Mouse (Mus musculus) liver, embryonic 13.5 days (tissue): ENCODE results near the gene Tnfrsf12a. TPM values are rescaled to one million over a fixed set of nuclear protein-coding genes. Genes with fewer than 3 reads are reported as not detected.
A peak's percentile ranks its signal among the peaks of the same experiment; 100 is the strongest.

ENCODE experiments used
- ATAC-seq: fragments of 200-750 bp; cut with Nextera tagmentation; 2 replicates; pipeline ENCODE4 v1.8.0; 2017; ENCODE audit warnings: low read depth, mild to moderate bottlenecking, moderate number of reproducible peaks, moderate library complexity
- DNase-seq: peaks from one replicate; pipeline ENCODE4 v3.0.0; 2022
- H3K27ac ChIP-seq: fragments of 300-500 bp; sonication (generic); 2 replicates; pipeline ENCODE4 v1.5.1; 2015; ENCODE audit warnings: moderate library complexity, mild to moderate bottlenecking, inconsistent platforms
- H3K27me3 ChIP-seq: fragments of 300-500 bp; sonication (generic); 2 replicates; pipeline ENCODE4 v1.6.1; 2015; ENCODE audit warnings: mild to moderate bottlenecking, inconsistent platforms
- H3K36me3 ChIP-seq: fragments of 300-500 bp; sonication (generic); 2 replicates; pipeline ENCODE4 v1.6.1; 2015; ENCODE audit warnings: mild to moderate bottlenecking, inconsistent platforms
- H3K4me1 ChIP-seq: fragments of 300-500 bp; sonication (generic); replicated peaks from 2 replicates; pipeline ENCODE4 v1.6.1; 2015; ENCODE audit warnings: inconsistent platforms
- H3K4me2 ChIP-seq: fragments of 300-500 bp; sonication (generic); 2 replicates; pipeline ENCODE4 v1.6.1; 2015; ENCODE audit warnings: inconsistent platforms, mild to moderate bottlenecking, moderate library complexity
- H3K4me3 ChIP-seq: fragments of 300-500 bp; sonication (generic); replicated peaks from 2 replicates; pipeline ENCODE4 v1.5.1; 2015; ENCODE audit warnings: mild to moderate bottlenecking, inconsistent platforms
- H3K9ac ChIP-seq: fragments of 300-500 bp; sonication (generic); 2 replicates; pipeline ENCODE4 v1.6.1; 2015; ENCODE audit warnings: mild to moderate bottlenecking, inconsistent platforms
- H3K9me3 ChIP-seq: fragments of 300-500 bp; sonication (generic); replicated peaks from 2 replicates; pipeline ENCODE4 v1.6.1; 2016; ENCODE audit warnings: inconsistent platforms
- WGBS: fragments of 180-500 bp; shearing (Covaris S2); methylation state at CpG from one replicate; pipeline ENCODE4 v1.1.7; 2015; ENCODE audit not compliant: insufficient replicate concordance; 5-methylcytosine and 5-hydroxymethylcytosine counted together
- polyA plus RNA-seq: library from polyadenylated mRNA; unstranded; fragments of >200 nt; fragmentation: Nextera tagmentation; extraction: Ambion mirVana; gene quantifications from 2 replicates; pipeline ENCODE4 v1.2.1, GENCODE M21; 2015

Tnfrsf12a gene
- 6.2 and 6.7 TPM in 2 replicates for polyA plus RNA-seq

DNA sequence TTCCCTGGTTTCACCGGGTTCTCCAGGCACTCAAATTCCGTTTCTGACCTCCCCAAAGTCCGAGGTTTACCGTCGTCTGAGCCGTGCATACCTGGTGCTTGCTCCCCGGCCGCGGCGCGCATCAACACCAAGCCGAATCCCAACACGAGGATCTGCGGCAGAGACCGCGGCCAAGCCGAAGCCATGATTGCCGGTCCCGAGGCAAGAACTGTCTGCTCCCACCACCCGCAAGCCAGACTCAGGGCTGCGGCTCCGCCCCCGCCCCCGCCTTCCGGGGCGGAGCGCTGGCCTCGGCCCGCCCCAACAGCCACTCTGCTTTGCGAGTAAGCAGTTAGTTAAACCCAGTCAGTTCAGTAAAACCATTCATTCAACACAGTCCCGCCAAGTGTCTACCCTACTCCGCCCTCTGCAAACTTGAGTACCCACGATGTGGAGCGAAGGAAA lies at the start of gene Tnfrsf12a:
Tnfrsf12a (minus strand) TSS at position 233 of the 444 bp plus-strand sequence.
- no peaks in the 10 kb centered on the region for H3K9me3 ChIP-seq
- H3K9ac ChIP-seq: peak within 1 kb of the TSS; percentile 67
- WGBS: under 1% methylated on average over 34 of the region's 34 CpGs
- peaks cover 58% of the 10 kb centered on the region for H3K4me1 ChIP-seq
- peaks cover 79% of the 10 kb centered on the region for H3K27me3 ChIP-seq
- peak within 1 kb of the TSS; percentile 63 for H3K4me3 ChIP-seq
- DNase-seq (peak; percentile 76), ATAC-seq (peak; percentile 26)
- no peaks in the 10 kb centered on the region for H3K36me3 ChIP-seq
- peak within 1 kb of the TSS; percentile 89 for H3K4me2 ChIP-seq
- H3K27ac ChIP-seq: no peak within 1 kb of the TSS

DNA sequence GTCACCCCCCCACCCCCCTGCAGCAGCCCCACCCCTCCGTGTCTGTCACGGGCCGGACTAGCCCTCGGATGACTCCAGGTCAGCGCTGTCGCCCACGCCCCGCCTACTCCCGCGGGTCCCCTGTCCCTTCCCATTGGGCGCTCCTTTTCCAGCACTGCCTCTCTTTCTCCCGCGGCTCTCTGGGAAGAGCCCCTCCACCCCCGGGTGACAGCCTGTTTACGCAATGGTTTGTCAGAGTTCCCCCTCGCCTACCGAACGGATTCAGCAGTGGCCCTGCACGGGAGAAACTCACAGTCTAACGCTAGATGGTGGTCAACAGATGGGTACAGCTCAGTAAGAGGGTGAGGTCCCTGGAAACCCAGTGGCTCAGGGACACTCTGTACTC lies 49.5 kb upstream of the Tnfrsf12a start:
- H3K27ac ChIP-seq: peak overlapping the region; percentile 91
- H3K9ac ChIP-seq: peak overlapping the region; percentile 93
- H3K36me3 ChIP-seq: no peaks in the 10 kb centered on the region
- H3K4me3 ChIP-seq: peak overlapping the region; percentile 88
- ATAC-seq: peak; percentile 84
- no peaks in the 10 kb centered on the region for H3K27me3 ChIP-seq
- WGBS: under 1% methylated on average over 20 of the region's 20 CpGs
- peak; percentile 72 for DNase-seq
- H3K4me2 ChIP-seq: peak overlapping the region; percentile 88
- H3K9me3 ChIP-seq: no peaks in the 10 kb centered on the region
- peaks cover 29% of the 10 kb centered on the region for H3K4me1 ChIP-seq

DNA sequence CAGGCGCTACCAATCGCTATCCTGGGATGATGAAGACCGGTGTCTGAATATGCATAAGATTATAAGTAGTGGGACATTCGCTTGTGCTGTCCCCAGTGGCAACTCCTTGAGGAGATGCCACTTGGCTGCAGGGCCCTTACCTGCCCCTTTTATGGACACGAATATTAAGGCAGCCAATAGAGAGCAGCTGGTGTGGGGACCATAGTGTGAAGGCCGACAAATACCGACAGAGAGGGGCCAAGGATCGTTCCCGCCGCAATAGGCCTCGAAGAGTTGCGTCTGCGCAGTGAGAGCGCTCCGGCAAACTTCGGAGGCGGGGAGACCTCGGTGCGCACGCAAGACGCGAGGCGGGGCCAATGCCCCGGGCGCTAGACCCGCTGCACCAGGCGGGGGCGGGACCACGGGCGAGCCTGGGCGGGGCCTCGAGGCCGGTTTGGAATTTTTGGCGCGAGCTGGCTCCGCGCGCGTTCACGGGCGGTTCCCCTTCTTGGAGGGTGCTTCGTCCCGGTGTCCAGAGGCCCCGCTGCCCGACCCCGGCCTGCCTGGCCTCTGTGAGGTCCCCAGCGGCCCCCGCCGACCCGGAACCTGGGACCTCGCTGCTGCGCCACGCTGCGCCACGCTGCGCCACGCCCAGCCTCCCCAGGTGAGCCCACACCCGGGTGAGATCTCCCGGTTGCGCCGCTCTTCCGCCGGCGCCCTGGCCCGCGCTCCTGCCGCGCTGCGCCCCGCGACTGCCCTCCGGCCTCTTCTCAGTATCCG lies 48.9 kb upstream of the Tnfrsf12a start, which contains the start of gene Pkmyt1:
Pkmyt1 (plus strand) TSS at position 338 of the 759 bp plus-strand sequence.
- Histone ChIP-seq H3K36me3 (no peaks in the 10 kb centered on the region), H3K9me3 (no peaks in the 10 kb centered on the region), H3K4me1 (peaks cover 33% of the 10 kb centered on the region), H3K27ac (peak within 1 kb of the TSS; percentile 91), H3K27me3 (no peaks in the 10 kb centered on the region), H3K4me3 (peak within 1 kb of the TSS; percentile 88), H3K4me2 (peak within 1 kb of the TSS; percentile 88), H3K9ac (peak within 1 kb of the TSS; percentile 93)
- peak; percentile 93 for DNase-seq
- WGBS: under 1% methylated on average over 73 of the region's 73 CpGs
- peak; percentile 90 for ATAC-seq

DNA sequence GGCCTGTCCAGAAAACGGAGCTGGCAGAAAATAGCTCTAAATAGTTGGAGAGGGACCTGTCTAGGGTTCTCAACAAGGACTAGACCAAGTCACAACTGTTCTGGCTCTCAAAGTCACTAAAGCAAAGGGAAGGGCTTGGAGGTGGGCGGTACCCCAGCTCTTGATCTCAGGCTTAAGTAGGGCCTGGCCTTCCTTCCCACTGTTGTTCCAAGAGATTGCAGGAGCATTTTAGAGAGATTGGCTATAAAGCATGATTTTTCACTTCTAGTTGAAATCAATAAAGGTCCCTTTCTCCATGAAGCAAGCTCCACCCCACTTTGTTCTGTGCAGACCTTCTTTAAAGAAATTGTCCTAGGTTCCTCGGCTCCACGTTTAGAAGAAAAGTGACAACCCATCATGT lies 48.2 kb upstream of the Tnfrsf12a start:
- H3K4me2 ChIP-seq: peak overlapping the region; percentile 88
- H3K4me3 ChIP-seq: peak overlapping the region; percentile 88
- H3K27me3 ChIP-seq: 0 out of 2 replicates have a peak, but pooled peaks cover 3% of the 10 kb centered on the region
- peak overlapping the region; percentile 93 for H3K9ac ChIP-seq
- peaks cover 33% of the 10 kb centered on the region for H3K4me1 ChIP-seq
- no peak for ATAC-seq
- no peaks in the 10 kb centered on the region for H3K36me3 ChIP-seq
- WGBS: 53% methylated on average over 4 of the region's 4 CpGs
- H3K9me3 ChIP-seq: no peaks in the 10 kb centered on the region
- no peak for DNase-seq
- H3K27ac ChIP-seq: peak overlapping the region; percentile 80

DNA sequence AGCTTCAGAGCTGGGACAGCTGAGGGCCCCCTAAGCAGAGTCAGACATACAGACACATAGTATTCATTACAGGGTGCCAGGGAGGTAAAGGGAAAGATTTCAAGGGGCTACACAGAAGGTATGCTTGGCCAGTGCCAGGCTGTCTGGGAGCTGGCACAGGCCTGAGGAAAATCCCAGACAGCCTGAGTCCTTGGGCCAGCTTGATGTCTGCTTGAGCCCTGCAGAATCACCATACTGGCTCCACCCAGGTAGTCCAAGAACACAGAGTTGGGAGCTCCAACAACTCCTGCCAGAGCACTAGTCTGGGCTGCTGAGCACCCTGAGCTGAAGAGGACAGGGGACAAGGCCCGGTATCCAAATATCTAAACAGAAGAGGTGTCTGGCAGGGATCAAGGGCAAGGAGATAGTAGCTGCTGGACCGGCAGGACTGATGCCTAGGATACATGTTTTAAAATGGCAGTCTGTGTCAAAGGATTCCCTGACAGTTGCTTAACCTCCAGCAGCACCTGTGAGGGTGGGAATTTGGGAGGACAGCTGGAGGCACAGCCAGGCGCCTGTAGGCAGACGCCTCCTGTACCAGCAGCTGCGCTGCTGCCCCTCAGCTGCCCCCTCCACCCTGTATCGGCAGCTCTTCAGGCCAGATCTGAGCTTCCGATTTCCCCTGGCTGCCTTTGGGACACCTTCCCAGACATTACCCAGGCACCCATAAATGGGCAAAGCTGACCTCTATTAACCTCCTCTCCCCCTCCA lies 45.3 kb upstream of the Tnfrsf12a start, which contains the start of gene 1520401A03Rik:
1520401A03Rik (minus strand) TSS at position 408 of the 750 bp plus-strand sequence.
- H3K9me3 ChIP-seq: no peaks in the 10 kb centered on the region
- WGBS: 73% methylated on average over 7 of the region's 7 CpGs

DNA sequence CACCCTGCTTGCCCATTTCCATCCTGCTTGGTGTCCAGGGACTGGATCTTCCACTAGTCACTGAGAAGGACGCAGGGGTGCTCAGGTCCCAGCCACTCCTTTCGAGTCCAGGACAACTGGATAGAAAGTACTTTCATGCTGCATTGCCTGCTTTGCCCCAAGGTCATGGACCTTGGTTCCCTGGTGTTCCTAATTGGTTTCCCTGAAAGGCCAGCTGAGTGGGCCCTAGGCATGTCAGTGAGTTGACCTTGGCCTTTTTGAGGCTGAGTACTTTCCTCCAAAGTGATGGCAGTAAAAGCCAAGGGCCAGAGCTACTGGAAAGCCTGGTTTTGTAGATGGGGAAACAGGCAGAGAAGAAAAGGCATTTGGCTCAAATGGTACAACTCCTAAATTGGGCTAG lies 44.6 kb upstream of the Tnfrsf12a start:
- Histone ChIP-seq H3K4me2 (no peak overlapping the region), H3K9ac (no peak overlapping the region), H3K27me3 (peaks cover 11% of the 10 kb centered on the region; the same call in 1 of the 2 replicates), H3K36me3 (no peaks in the 10 kb centered on the region), H3K4me1 (peaks cover 18% of the 10 kb centered on the region), H3K27ac (no peak overlapping the region), H3K4me3 (no peak overlapping the region), H3K9me3 (no peaks in the 10 kb centered on the region)
- DNase-seq (no peak), ATAC-seq (no peak)
- 69% methylated on average over 2 of the region's 2 CpGs for WGBS

More for the DNA sequence above, 45.3 kb upstream of the Tnfrsf12a start, which contains the start of gene 1520401A03Rik:
- no peak within 1 kb of the TSS for H3K9ac ChIP-seq
- peaks cover 25% of the 10 kb centered on the region for H3K4me1 ChIP-seq
- no peak within 1 kb of the TSS for H3K27ac ChIP-seq
- no peak within 1 kb of the TSS for H3K4me2 ChIP-seq
- DNase-seq (no peak), ATAC-seq (no peak)
- H3K36me3 ChIP-seq: no peaks in the 10 kb centered on the region
- H3K4me3 ChIP-seq: no peak within 1 kb of the TSS
- peaks cover 10% of the 10 kb centered on the region; the same call in 1 of the 2 replicates for H3K27me3 ChIP-seq

DNA sequence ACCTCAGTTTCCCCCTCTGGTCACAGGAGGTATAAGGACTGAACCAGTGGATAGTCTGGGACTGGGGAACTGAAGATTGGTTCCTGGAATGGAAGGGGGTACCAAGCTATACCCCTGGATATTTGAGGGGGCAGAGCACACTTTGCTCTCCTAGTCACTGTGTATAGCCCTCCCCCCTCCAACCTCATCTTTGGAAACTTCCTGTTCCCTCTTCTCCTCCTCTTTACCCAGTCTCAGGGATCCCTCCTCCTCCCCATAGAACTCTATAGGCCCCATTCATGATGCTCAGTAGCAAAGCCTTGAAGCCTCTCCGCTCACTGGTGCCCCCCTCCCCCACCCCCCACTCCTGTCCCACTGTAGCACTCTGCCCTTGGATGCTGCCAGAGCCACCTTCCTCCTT lies 42.2 kb upstream of the Tnfrsf12a start:
- WGBS: 36% methylated on average over 1 of the region's 1 CpGs
- no peak overlapping the region for H3K4me3 ChIP-seq
- H3K36me3 ChIP-seq: no peaks in the 10 kb centered on the region
- peaks cover 6% of the 10 kb centered on the region; the same call in 1 of the 2 replicates for H3K4me1 ChIP-seq
- H3K9ac ChIP-seq: no peak overlapping the region
- H3K27ac ChIP-seq: no peak overlapping the region
- no peak for DNase-seq
- H3K4me2 ChIP-seq: no peak overlapping the region
- peaks cover 13% of the 10 kb centered on the region for H3K27me3 ChIP-seq
- no peaks in the 10 kb centered on the region for H3K9me3 ChIP-seq
- ATAC-seq: no peak

DNA sequence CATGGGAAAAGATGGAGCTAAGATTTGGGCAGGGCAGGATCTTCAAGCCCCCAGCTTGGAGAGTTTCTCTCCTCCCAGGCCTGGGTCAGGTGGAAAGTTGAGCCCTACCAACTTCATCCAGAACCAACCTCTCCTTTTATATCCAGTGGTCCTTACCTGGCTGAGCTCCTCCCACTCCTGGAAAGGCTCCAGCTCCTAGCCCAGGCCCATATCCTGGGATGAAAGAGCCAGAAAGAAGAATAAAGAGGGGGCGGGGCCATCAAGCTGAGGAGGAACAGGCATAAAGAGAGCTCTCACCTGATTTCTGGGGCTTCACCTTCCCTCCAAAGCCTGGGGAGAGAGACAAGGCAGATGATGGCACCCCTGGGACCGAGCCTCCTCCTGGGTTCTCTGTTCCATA lies 39.7 kb upstream of the Tnfrsf12a start:
- Histone ChIP-seq H3K9me3 (no peaks in the 10 kb centered on the region), H3K36me3 (no peaks in the 10 kb centered on the region), H3K4me3 (no peak overlapping the region), H3K9ac (no peak overlapping the region), H3K27ac (no peak overlapping the region), H3K27me3 (peaks cover 20% of the 10 kb centered on the region), H3K4me2 (no peak overlapping the region), H3K4me1 (peaks cover 6% of the 10 kb centered on the region; the same call in 1 of the 2 replicates)
- WGBS: 29% methylated on average over 2 of the region's 2 CpGs
- no peak for DNase-seq
- no peak for ATAC-seq

DNA sequence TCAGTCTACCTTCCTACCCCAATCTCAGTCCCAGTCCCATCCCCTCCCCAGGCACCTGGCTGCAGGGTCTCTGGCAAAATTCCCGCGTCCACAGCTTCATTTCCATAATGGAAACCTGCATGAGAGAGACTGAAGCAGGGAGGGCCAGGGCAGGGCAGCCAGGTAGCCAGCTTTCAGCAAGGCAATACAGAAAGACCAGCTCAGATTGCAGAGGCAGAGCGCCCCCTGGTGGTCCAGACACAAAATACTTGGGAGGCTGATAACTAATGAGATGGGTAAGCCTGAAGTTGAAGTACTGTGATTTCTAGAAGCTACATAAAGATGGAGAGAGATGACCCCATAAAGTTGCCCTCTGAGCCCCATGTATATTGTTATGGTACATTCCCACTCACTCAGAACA lies 28.9 kb upstream of the Tnfrsf12a start:
- Histone ChIP-seq H3K4me2 (no peak overlapping the region), H3K4me3 (no peak overlapping the region), H3K9ac (no peak overlapping the region), H3K36me3 (no peaks in the 10 kb centered on the region), H3K4me1 (no peaks in the 10 kb centered on the region), H3K27ac (no peak overlapping the region), H3K27me3 (peaks cover 48% of the 10 kb centered on the region), H3K9me3 (no peaks in the 10 kb centered on the region)
- DNase-seq: peak; percentile 41
- WGBS: 0% methylated on average over 3 of the region's 3 CpGs
- ATAC-seq: no peak

DNA sequence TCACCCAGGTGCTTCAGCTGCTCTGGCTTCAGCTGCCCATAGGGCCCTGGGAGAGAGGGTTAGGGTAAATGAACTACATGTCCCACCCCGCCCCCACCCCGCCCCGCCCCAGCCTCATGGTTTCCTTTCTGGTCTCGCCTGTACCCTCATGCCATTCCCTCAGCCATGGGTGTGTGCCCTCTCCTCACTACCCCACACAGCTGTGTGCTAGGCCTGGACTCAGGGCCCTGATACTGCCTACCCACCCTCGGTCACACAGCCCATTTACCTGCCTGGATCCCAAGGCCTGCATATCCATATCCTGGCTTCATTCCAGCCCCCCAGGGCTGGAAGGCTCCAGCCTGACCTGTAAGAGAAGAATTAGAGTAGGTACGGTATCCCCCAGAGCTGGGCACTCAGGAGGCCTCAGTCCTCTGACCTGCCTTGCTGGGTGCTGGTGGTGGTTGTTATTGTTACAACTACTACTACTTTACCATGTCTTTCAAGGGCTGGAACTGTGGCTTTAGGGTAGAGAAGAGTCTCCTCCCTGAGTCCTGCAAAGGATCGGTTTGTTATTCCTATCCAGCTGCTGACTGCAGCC lies 28.3 kb upstream of the Tnfrsf12a start:
- DNase-seq (no peak), ATAC-seq (no peak; the same call in 1 of the 2 replicates)
- no peak overlapping the region for H3K4me3 ChIP-seq
- H3K4me1 ChIP-seq: no peaks in the 10 kb centered on the region
- H3K9me3 ChIP-seq: no peaks in the 10 kb centered on the region
- no peak overlapping the region for H3K4me2 ChIP-seq
- no peaks in the 10 kb centered on the region for H3K36me3 ChIP-seq
- 50% methylated on average over 7 of the region's 7 CpGs for WGBS
- no peak overlapping the region for H3K9ac ChIP-seq
- no peak overlapping the region for H3K27ac ChIP-seq
- peaks cover 53% of the 10 kb centered on the region for H3K27me3 ChIP-seq

DNA sequence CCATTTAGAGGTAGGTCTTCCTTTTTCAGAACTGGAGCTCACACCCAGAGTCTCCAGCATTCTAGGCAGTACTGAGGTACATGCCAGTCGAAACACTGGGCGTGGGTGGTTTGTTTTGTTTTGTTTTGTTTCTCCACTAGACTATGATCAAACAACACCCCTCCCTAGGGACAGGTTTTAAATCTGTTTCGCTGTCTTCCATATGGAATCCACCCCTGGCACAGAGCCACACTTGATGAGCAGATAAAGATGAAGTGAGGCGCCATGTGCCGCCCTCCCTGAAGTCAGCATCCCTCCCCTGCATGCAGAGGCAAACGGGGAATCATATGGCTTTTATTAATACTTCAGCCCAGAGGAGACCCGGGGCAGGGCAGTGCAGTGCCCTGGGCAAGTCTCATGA lies 27.5 kb upstream of the Tnfrsf12a start:
- Histone ChIP-seq H3K4me3 (no peak overlapping the region), H3K36me3 (no peaks in the 10 kb centered on the region), H3K9me3 (no peaks in the 10 kb centered on the region), H3K4me2 (no peak overlapping the region), H3K9ac (no peak overlapping the region), H3K27ac (no peak overlapping the region), H3K4me1 (peaks cover 2% of the 10 kb centered on the region), H3K27me3 (peaks cover 55% of the 10 kb centered on the region)
- ATAC-seq (no peak), DNase-seq (no peak)
- WGBS: 57% methylated on average over 7 of the region's 7 CpGs
